Mouse (Mus musculus): Measurements from ENCODE around the gene Tmem95. TPM values are rescaled to one million over a fixed set of nuclear protein-coding genes. Genes with fewer than 3 reads are reported as not detected.

Tmem95 gene
- total RNA-seq, 2 experiments from 2014 or later, result not detected

Small RNAs within 50 kb of the gene (microRNA-seq; reads per million reads assigned to microRNA genes)
- gene Mir6924, result 0 reads per million in 2 experiments

Other genes starting within 250 kb of the Tmem95 start
- 10 to 100 TPM; 77.7 to 91.9 TPM for gene Fxr2, start 245.0 kb downstream of the Tmem95 start, total RNA-seq (2021)
- not detected for gene Sox15, start 222.7 kb downstream of the Tmem95 start, total RNA-seq (2021)
- gene Mpdu1, start 215.4 kb downstream of the Tmem95 start, total RNA-seq (2021), result 1 to 10 TPM; 8.0 to 8.3 TPM
- 1 to 10 TPM; 2.6 to 3.2 TPM for gene Cd68, start 211.9 kb downstream of the Tmem95 start, total RNA-seq (2021)
- gene Eif4a1, start 205.6 kb downstream of the Tmem95 start, total RNA-seq (2021), result 100 to 1,000 TPM in 1 of 2 experiments, 10 to 100 TPM in 1; 74.1 to 103 TPM
- gene Senp3, start 195.9 kb downstream of the Tmem95 start, total RNA-seq (2021), result 10 to 100 TPM; 22.7 TPM
- under 1 TPM; 0.39 to 0.92 TPM for gene Tnfsf13, start 192.2 kb downstream of the Tmem95 start, total RNA-seq (2021)
- gene Tnfsf12, start 182.2 kb downstream of the Tmem95 start, total RNA-seq (2021), result 10 to 100 TPM in 1 of 2 experiments, 1 to 10 TPM in 1; 8.6 to 10.4 TPM
- 1 to 10 TPM; 1.3 to 1.5 TPM for gene Tnfsfm13, start 181.9 kb downstream of the Tmem95 start, total RNA-seq (2021)
- gene Polr2a, start 119.4 kb downstream of the Tmem95 start, total RNA-seq (2021), result 10 to 100 TPM; 28.7 to 29.2 TPM
- not detected for gene Slc35g3, start 116.0 kb downstream of the Tmem95 start, total RNA-seq (2021)
- 10 to 100 TPM; 24.3 to 26.2 TPM for gene Zbtb4, start 112.1 kb downstream of the Tmem95 start, total RNA-seq (2021)
- gene Chrnb1, start 82.1 kb downstream of the Tmem95 start, total RNA-seq (2021), result 10 to 100 TPM; 29.2 to 33.1 TPM
- gene Fgf11, start 76.2 kb downstream of the Tmem95 start, total RNA-seq (2021), result 1 to 10 TPM; 4.6 to 4.8 TPM
- under 1 TPM; 0.12 to 0.20 TPM for gene Tmem102, start 72.4 kb downstream of the Tmem95 start, total RNA-seq (2021)
- not detected for gene Gm39566, start 62.7 kb downstream of the Tmem95 start, total RNA-seq (2021)
- not detected for gene Spem2, start 59.6 kb downstream of the Tmem95 start, total RNA-seq (2021)
- gene Spem1, start 55.8 kb downstream of the Tmem95 start, total RNA-seq (2021), result not detected
- 1 to 10 TPM; 2.4 to 2.9 TPM for gene Nlgn2, start 40.2 kb downstream of the Tmem95 start, total RNA-seq (2021)
- 100 to 1,000 TPM; 104 to 140 TPM for gene Tmem256, start 39.5 kb downstream of the Tmem95 start, total RNA-seq (2021)
- gene Plscr3, start 31.6 kb downstream of the Tmem95 start, total RNA-seq (2021), result 10 to 100 TPM; 10.6 to 11.2 TPM
- gene Tnk1, start 19.3 kb downstream of the Tmem95 start, total RNA-seq (2021), result not detected
- gene Kctd11, start 3.4 kb upstream of the Tmem95 start, total RNA-seq (2021), result 1 to 10 TPM; 1.3 to 1.5 TPM
- gene Acap1, start 17.5 kb upstream of the Tmem95 start, total RNA-seq (2021), result 1 to 10 TPM in 1 of 2 experiments, under 1 TPM in 1; 0.27 to 1.1 TPM
- gene 2810408A11Rik, start 23.0 kb upstream of the Tmem95 start, total RNA-seq (2021), result under 1 TPM in 1 of 2 experiments, not detected in 1; 0.59 TPM
- gene Neurl4, start 23.1 kb upstream of the Tmem95 start, total RNA-seq (2021), result 10 to 100 TPM; 22.9 to 23.1 TPM
- gene Gps2, start 35.9 kb upstream of the Tmem95 start, total RNA-seq (2021), result 10 to 100 TPM; 33.9 to 42.5 TPM
- gene Eif5a, start 43.9 kb upstream of the Tmem95 start, total RNA-seq (2021), result 100 to 1,000 TPM; 402 to 432 TPM
- gene Ybx2, start 57.8 kb upstream of the Tmem95 start, total RNA-seq (2021), result 10 to 100 TPM in 1 of 2 experiments, 1 to 10 TPM in 1; 5.4 to 10.6 TPM
- 100 to 1,000 TPM; 382 to 407 TPM for gene Slc2a4, start 70.2 kb upstream of the Tmem95 start, total RNA-seq (2021)
- gene Cldn7, start 86.8 kb upstream of the Tmem95 start, total RNA-seq (2021), result not detected
- 100 to 1,000 TPM; 171 to 246 TPM for gene Ctdnep1, start 103.1 kb upstream of the Tmem95 start, total RNA-seq (2021)
- 10 to 100 TPM; 29.0 to 34.6 TPM for gene Elp5, start 104.5 kb upstream of the Tmem95 start, total RNA-seq (2021)
- gene Gabarap, start 113.1 kb upstream of the Tmem95 start, total RNA-seq (2021), result 100 to 1,000 TPM; 142 to 178 TPM
- gene Phf23, start 117.8 kb upstream of the Tmem95 start, total RNA-seq (2021), result 10 to 100 TPM; 12.6 to 16.5 TPM
- 1 to 10 TPM; 3.3 to 4.6 TPM for gene Dvl2, start 122.6 kb upstream of the Tmem95 start, total RNA-seq (2021)
- 100 to 1,000 TPM; 320 to 384 TPM for gene Acadvl, start 137.4 kb upstream of the Tmem95 start, total RNA-seq (2021)
- gene Dlg4, start 138.9 kb upstream of the Tmem95 start, total RNA-seq (2021), result 1 to 10 TPM; 4.9 to 6.5 TPM
- not detected for gene Asgr1, start 176.1 kb upstream of the Tmem95 start, total RNA-seq (2021)
- gene Asgr2, start 214.6 kb upstream of the Tmem95 start, total RNA-seq (2021), result not detected